Comparison of ENCODE assay signal across 9 mouse cellular contexts in genomic region chr6:86885816-86886529, GRCm38 (mm10). TPM values are rescaled to one million over a fixed set of nuclear protein-coding genes. Genes with fewer than 3 reads are reported as not detected.
DNase-seq lines count a peak whose midpoint lies in the region.
"Had no signal": no experiment of that assay in that cellular context is flagged by ENCODE, and none has a peak within 500 bp of the region (broad histone marks: within the 10 kb centered on the region; RNA-seq: fewer than 3 reads in every experiment).

No protein-coding gene starts in this region.

- H3K4me1 ChIP-seq in hindbrain, embryonic 10.5 days (replicated peaks) = peaks cover 4% of the 10 kb centered on the region; the same call in 1 of the 2 replicates
- H3K4me1 ChIP-seq: embryonic facial prominence, embryonic 15.5 days had no signal

- 85% methylated on average over 6 of the region's 6 CpGs for WGBS in hindbrain, embryonic 10.5 days

- DNase-seq in gastrocnemius, adult 8-10 months (ENCODE audit: low spot score in 2 of 2) = peak; percentile 26 to 28
- DNase-seq in gastrocnemius, postnatal 36 days = no peak
- DNase-seq in 3T3-L1 (ENCODE audit: low read depth, low spot score) = peak; percentile 53
- DNase-seq in heart, adult 9 months (ENCODE audit: low spot score in 2 of 2) = peak; percentile 19 to 44
- peak; percentile 16 to 45 for DNase-seq in kidney, postnatal 25 days
- DNase-seq in urinary bladder, adult 2 months (ENCODE audit: low spot score) = no peak
- no peak for DNase-seq in frontal cortex, postnatal 25 days (ENCODE audit: low spot score in 2 of 2)
- DNase-seq in hindbrain, embryonic 10.5 days (ENCODE audit: low spot score) = no peak

- H3K4me3 ChIP-seq in hindbrain, embryonic 10.5 days = no peak overlapping the region
- H3K4me3 ChIP-seq: embryonic facial prominence, embryonic 15.5 days had no signal

- no peaks in the 10 kb centered on the region for H3K27me3 ChIP-seq in hindbrain, embryonic 10.5 days (ENCODE audit: insufficient read depth, poor library complexity, severe bottlenecking)
- H3K27me3 ChIP-seq: embryonic facial prominence, embryonic 15.5 days had no signal

- H3K36me3 ChIP-seq in hindbrain, embryonic 10.5 days = peaks cover 17% of the 10 kb centered on the region
- H3K36me3 ChIP-seq: embryonic facial prominence, embryonic 15.5 days had no signal

- intact Hi-C loops in gastrocnemius, postnatal 36 days (cut with DNase I) = no loop called here

- H3K9me3 ChIP-seq in hindbrain, embryonic 10.5 days = no peaks in the 10 kb centered on the region
- H3K9me3 ChIP-seq: embryonic facial prominence, embryonic 15.5 days had no signal

- H3K27ac ChIP-seq in hindbrain, embryonic 10.5 days = no peak overlapping the region
- H3K27ac ChIP-seq: embryonic facial prominence, embryonic 15.5 days had no signal

RNA-seq across cellular contexts. Expression of gene Aak1, which starts 36.7 kb away (rescaled TPM):
- total RNA-seq in gastrocnemius, adult 8-10 months (2022) = 10 to 100 TPM; 33.1 to 53.8 (median 37.8) TPM
- 10 to 100 TPM; 26.9 to 29.6 TPM for total RNA-seq in gastrocnemius, postnatal 36 days (2021)
- polyA plus RNA-seq in urinary bladder, adult 2 months (2012; rRNA removed) = 21.2 and 21.9 TPM in 2 replicates
- 12.1 and 18.8 TPM in 2 replicates for polyA plus RNA-seq in hindbrain, embryonic 10.5 days (2016; fragmentation: Nextera tagmentation; extraction: Ambion mirVana)

Comparison
In these comparisons a context has a peak if more than half of its experiments do, and no peak if none do; other contexts are left out.
1. DNase-seq: peak in gastrocnemius, adult 8-10 months (2 of 2), 3T3-L1 (single experiment), heart, adult 9 months (2 of 2) and kidney, postnatal 25 days (2 of 2); none in gastrocnemius, postnatal 36 days (0 of 2), urinary bladder, adult 2 months (single experiment), frontal cortex, postnatal 25 days (0 of 2) and hindbrain, embryonic 10.5 days (single experiment).